Mouse (Mus musculus) left cerebral cortex, postnatal 25 days (tissue): ENCODE results near the gene Mlip. TPM values are rescaled to one million over a fixed set of nuclear protein-coding genes. Genes with fewer than 3 reads are reported as not detected.

Experiments used
- total RNA-seq, 2 experiments: library from RNA; stranded (reverse); gene quantifications; 2 replicates each; pipeline ENCODE4 v1.2.3; 2021

Mlip gene
- total RNA-seq, 2 experiments from 2014 or later: 102 to 107 TPM

Other genes starting within 250 kb of the Mlip start
- gene Lrrc1, start 191.9 kb upstream of the Mlip start, total RNA-seq: 1 to 10 TPM; 4.5 to 9.2 TPM